Mouse (Mus musculus): ENCODE measurements around the gene 1700066M21Rik. TPM values are rescaled to one million over a fixed set of nuclear protein-coding genes. Genes with fewer than 3 reads are reported as not detected.

The 1700066M21Rik gene
- polyA plus RNA-seq, 1 experiment from 2014 or later, result 9.5 TPM

- no peak overlapping the region for H3K4me2 ChIP-seq
- H3K9me3 ChIP-seq (replicated peaks; ENCODE audit: control insufficient read depth, low read length), result no peaks in the 10 kb centered on the region
- H3K4me1 ChIP-seq (ENCODE audit: control insufficient read depth, insufficient read depth, low read length), result no peaks in the 10 kb centered on the region
- no peak overlapping the region for H3K4me3 ChIP-seq (ENCODE audit: low read depth, low read length)
- no peak overlapping the region for H3K27ac ChIP-seq (ENCODE audit: low read depth, low read length)
- H3K27me3 ChIP-seq (ENCODE audit: control insufficient read depth, insufficient read depth, low read length), result no peaks in the 10 kb centered on the region
- no peak for ATAC-seq (replicated peaks; ENCODE audit: insufficient number of reproducible peaks, low FRiP score, low TSS enrichment)
- no peak overlapping the region for H3K9ac ChIP-seq (ENCODE audit: low read depth, low read length)
- no peaks in the 10 kb centered on the region for H3K36me3 ChIP-seq (ENCODE audit: control insufficient read depth, insufficient read depth, low read length)
Measured at GRCm38 (mm10) chr1:57386519-57386918, 9.1 kb downstream of the 1700066M21Rik start.

- peaks cover under 1% of the 10 kb centered on the region; the same call in 1 of the 2 replicates for H3K36me3 ChIP-seq (ENCODE audit: control insufficient read depth, insufficient read depth, low read length)
- H3K4me2 ChIP-seq, result no peak overlapping the region
- WGBS (ENCODE audit: insufficient replicate concordance), result 83% methylated on average over 2 of the region's 2 CpGs
- ATAC-seq (replicated peaks; ENCODE audit: insufficient number of reproducible peaks, low FRiP score, low TSS enrichment), result no peak
- no peak overlapping the region for H3K27ac ChIP-seq (ENCODE audit: low read depth, low read length)
- no peak overlapping the region for H3K9ac ChIP-seq (ENCODE audit: low read depth, low read length)
- H3K4me3 ChIP-seq (ENCODE audit: low read depth, low read length), result no peak overlapping the region
- H3K27me3 ChIP-seq (ENCODE audit: control insufficient read depth, insufficient read depth, low read length), result no peaks in the 10 kb centered on the region
- H3K9me3 ChIP-seq (replicated peaks; ENCODE audit: control insufficient read depth, low read length), result no peaks in the 10 kb centered on the region
- H3K4me1 ChIP-seq (ENCODE audit: control insufficient read depth, insufficient read depth, low read length), result no peaks in the 10 kb centered on the region
Measured at GRCm38 (mm10) chr1:57387876-57388275, 10.5 kb downstream of the 1700066M21Rik start.

- ATAC-seq (replicated peaks; ENCODE audit: insufficient number of reproducible peaks, low FRiP score, low TSS enrichment), result no peak
- Histone ChIP-seq H3K27ac (ENCODE audit: low read depth, low read length) (no peak overlapping the region), H3K4me2 (no peak overlapping the region), H3K27me3 (ENCODE audit: control insufficient read depth, insufficient read depth, low read length) (no peaks in the 10 kb centered on the region), H3K4me3 (ENCODE audit: low read depth, low read length) (no peak overlapping the region), H3K4me1 (ENCODE audit: control insufficient read depth, insufficient read depth, low read length) (no peaks in the 10 kb centered on the region), H3K9me3 (replicated peaks; ENCODE audit: control insufficient read depth, low read length) (no peaks in the 10 kb centered on the region), H3K9ac (ENCODE audit: low read depth, low read length) (no peak overlapping the region), H3K36me3 (ENCODE audit: control insufficient read depth, insufficient read depth, low read length) (peaks cover 2% of the 10 kb centered on the region; the same call in 1 of the 2 replicates)
- 86% methylated on average over 8 of the region's 8 CpGs for WGBS (ENCODE audit: insufficient replicate concordance)
Measured at GRCm38 (mm10) chr1:57388402-57389155, 11.2 kb downstream of the 1700066M21Rik start.

GRCm38 (mm10) chr1:57390993-57391790 is 13.8 kb downstream of the 1700066M21Rik start:
- no peaks in the 10 kb centered on the region for H3K9me3 ChIP-seq (replicated peaks; ENCODE audit: control insufficient read depth, low read length)
- H3K27me3 ChIP-seq (ENCODE audit: control insufficient read depth, insufficient read depth, low read length), result no peaks in the 10 kb centered on the region
- WGBS (ENCODE audit: insufficient replicate concordance), result 96% methylated on average over 4 of the region's 4 CpGs
- no peak overlapping the region for H3K27ac ChIP-seq (ENCODE audit: low read depth, low read length)
- H3K4me1 ChIP-seq (ENCODE audit: control insufficient read depth, insufficient read depth, low read length), result no peaks in the 10 kb centered on the region
- H3K9ac ChIP-seq (ENCODE audit: low read depth, low read length), result no peak overlapping the region
- peaks cover 8% of the 10 kb centered on the region for H3K36me3 ChIP-seq (ENCODE audit: control insufficient read depth, insufficient read depth, low read length)
- no peak overlapping the region for H3K4me3 ChIP-seq (ENCODE audit: low read depth, low read length)
- ATAC-seq (replicated peaks; ENCODE audit: insufficient number of reproducible peaks, low FRiP score, low TSS enrichment), result no peak
- no peak overlapping the region for H3K4me2 ChIP-seq

GRCm38 (mm10) chr1:57392417-57392816 is 15.0 kb downstream of the 1700066M21Rik start:
- no peak overlapping the region for H3K4me2 ChIP-seq
- H3K4me3 ChIP-seq (ENCODE audit: low read depth, low read length), result no peak overlapping the region
- no peak for ATAC-seq (replicated peaks; ENCODE audit: insufficient number of reproducible peaks, low FRiP score, low TSS enrichment)
- WGBS (ENCODE audit: insufficient replicate concordance), result 82% methylated on average over 4 of the region's 4 CpGs
- H3K36me3 ChIP-seq (ENCODE audit: control insufficient read depth, insufficient read depth, low read length), result peaks cover 14% of the 10 kb centered on the region
- H3K9me3 ChIP-seq (replicated peaks; ENCODE audit: control insufficient read depth, low read length), result no peaks in the 10 kb centered on the region
- H3K9ac ChIP-seq (ENCODE audit: low read depth, low read length), result no peak overlapping the region
- H3K4me1 ChIP-seq (ENCODE audit: control insufficient read depth, insufficient read depth, low read length), result no peaks in the 10 kb centered on the region
- no peaks in the 10 kb centered on the region for H3K27me3 ChIP-seq (ENCODE audit: control insufficient read depth, insufficient read depth, low read length)
- no peak overlapping the region for H3K27ac ChIP-seq (ENCODE audit: low read depth, low read length)

GRCm38 (mm10) chr1:57394051-57394450 is 16.6 kb downstream of the 1700066M21Rik start:
- Histone ChIP-seq H3K9ac (ENCODE audit: low read depth, low read length) (no peak overlapping the region), H3K4me3 (ENCODE audit: low read depth, low read length) (no peak overlapping the region), H3K4me1 (ENCODE audit: control insufficient read depth, insufficient read depth, low read length) (no peaks in the 10 kb centered on the region), H3K36me3 (ENCODE audit: control insufficient read depth, insufficient read depth, low read length) (peaks cover 14% of the 10 kb centered on the region), H3K9me3 (replicated peaks; ENCODE audit: control insufficient read depth, low read length) (no peaks in the 10 kb centered on the region), H3K4me2 (no peak overlapping the region), H3K27me3 (ENCODE audit: control insufficient read depth, insufficient read depth, low read length) (no peaks in the 10 kb centered on the region), H3K27ac (ENCODE audit: low read depth, low read length) (no peak overlapping the region)
- 64% methylated on average over 3 of the region's 3 CpGs for WGBS (ENCODE audit: insufficient replicate concordance)
- no peak for ATAC-seq (replicated peaks; ENCODE audit: insufficient number of reproducible peaks, low FRiP score, low TSS enrichment)

- Histone ChIP-seq H3K4me3 (ENCODE audit: low read depth, low read length) (no peak overlapping the region), H3K27ac (ENCODE audit: low read depth, low read length) (no peak overlapping the region), H3K4me2 (no peak overlapping the region), H3K36me3 (ENCODE audit: control insufficient read depth, insufficient read depth, low read length) (0 out of 2 replicates have a peak, but pooled peaks cover 8% of the 10 kb centered on the region), H3K9me3 (replicated peaks; ENCODE audit: control insufficient read depth, low read length) (no peaks in the 10 kb centered on the region), H3K9ac (ENCODE audit: low read depth, low read length) (no peak overlapping the region), H3K27me3 (ENCODE audit: control insufficient read depth, insufficient read depth, low read length) (no peaks in the 10 kb centered on the region), H3K4me1 (ENCODE audit: control insufficient read depth, insufficient read depth, low read length) (no peaks in the 10 kb centered on the region; the same call in 1 of the 2 replicates)
- 85% methylated on average over 2 of the region's 2 CpGs for WGBS (ENCODE audit: insufficient replicate concordance)
- no peak for ATAC-seq (replicated peaks; ENCODE audit: insufficient number of reproducible peaks, low FRiP score, low TSS enrichment)
Measured at GRCm38 (mm10) chr1:57400321-57400720, 22.9 kb downstream of the 1700066M21Rik start.

- H3K9ac ChIP-seq (ENCODE audit: low read depth, low read length), result no peak overlapping the region
- H3K27me3 ChIP-seq (ENCODE audit: control insufficient read depth, insufficient read depth, low read length), result no peaks in the 10 kb centered on the region
- no peak overlapping the region for H3K4me3 ChIP-seq (ENCODE audit: low read depth, low read length)
- ATAC-seq (replicated peaks; ENCODE audit: insufficient number of reproducible peaks, low FRiP score, low TSS enrichment), result no peak
- H3K27ac ChIP-seq (ENCODE audit: low read depth, low read length), result no peak overlapping the region
- no peak overlapping the region for H3K4me2 ChIP-seq
- 87% methylated on average over 2 of the region's 2 CpGs for WGBS (ENCODE audit: insufficient replicate concordance)
- H3K4me1 ChIP-seq (ENCODE audit: control insufficient read depth, insufficient read depth, low read length), result peaks cover 4% of the 10 kb centered on the region; the same call in 1 of the 2 replicates
- 0 out of 2 replicates have a peak, but pooled peaks cover 8% of the 10 kb centered on the region for H3K36me3 ChIP-seq (ENCODE audit: control insufficient read depth, insufficient read depth, low read length)
- no peaks in the 10 kb centered on the region for H3K9me3 ChIP-seq (replicated peaks; ENCODE audit: control insufficient read depth, low read length)
Measured at GRCm38 (mm10) chr1:57400877-57401276, 23.5 kb downstream of the 1700066M21Rik start.
